Mouse (Mus musculus): ENCODE measurements around the gene Ctdspl. TPM values are rescaled to one million over a fixed set of nuclear protein-coding genes. Genes with fewer than 3 reads are reported as not detected.

Gene Ctdspl
- polyA plus RNA-seq, 1 experiment, result 25.1 TPM

GRCm38 (mm10) chr9:119092473-119093418 lies 166.5 kb downstream of the Ctdspl start:
- TF ChIP-seq CTCF (IDR thresholded peaks at IDR 0.05; ENCODE audit: borderline replicate concordance, insufficient read depth, low read length), result no peak
- TF ChIP-seq POLR2A (IDR thresholded peaks at IDR 0.05; ENCODE audit: low read depth, low read length), result peak; percentile 53; the same call in 1 of the 2 replicates
- peaks cover 5% of the 10 kb centered on the region; the same call in 1 of the 2 replicates for H3K4me1 ChIP-seq (ENCODE audit: control insufficient read depth, insufficient read depth, low read length)
- H3K4me3 ChIP-seq (ENCODE audit: insufficient read depth, low read length), result peak overlapping the region; percentile 73
- H3K27ac ChIP-seq (ENCODE audit: insufficient read depth, low read length), result peak overlapping the region; percentile 83

Other genes starting within 250 kb of the Ctdspl start
- gene Vill, start 126.3 kb downstream of the Ctdspl start, polyA plus RNA-seq (2011; ENCODE audit: insufficient read length, low read depth, missing spikeins), result 12.5 and 16.5 TPM in 2 replicates
- 28.3 and 38.7 TPM in 2 replicates for gene Plcd1, start 167.0 kb downstream of the Ctdspl start, polyA plus RNA-seq (2011; ENCODE audit: insufficient read length, low read depth, missing spikeins)
- 0.57 and 1.8 TPM in 2 replicates for gene Dlec1, start 176.0 kb downstream of the Ctdspl start, polyA plus RNA-seq (2011; ENCODE audit: insufficient read length, low read depth, missing spikeins)
- 0.98 and 1.0 TPM in 2 replicates for gene Acaa1b, start 230.6 kb downstream of the Ctdspl start, polyA plus RNA-seq (2011; ENCODE audit: insufficient read length, low read depth, missing spikeins)
- gene Gm47289, start 232.7 kb downstream of the Ctdspl start, polyA plus RNA-seq (2011; ENCODE audit: insufficient read length, low read depth, missing spikeins), result not detected in 2 replicates